Mouse (Mus musculus) T-helper 2 cell (primary cell): Measurements from ENCODE around the gene Dclk3.

Source experiments
- in situ Hi-C: fragments of 300-600 bp; cut with MboI, MseI; formaldehyde crosslinking; loops from one replicate; pipeline ENCODE4 v1.15.1; 2025; ENCODE audit warnings: high pct_unique_total_duplicates

Gene Dclk3

GRCm38 (mm10) chr9:111486645-111487477 is 48.0 kb downstream of the Dclk3 start:
- in situ Hi-C loops: no loop called here

DNA sequence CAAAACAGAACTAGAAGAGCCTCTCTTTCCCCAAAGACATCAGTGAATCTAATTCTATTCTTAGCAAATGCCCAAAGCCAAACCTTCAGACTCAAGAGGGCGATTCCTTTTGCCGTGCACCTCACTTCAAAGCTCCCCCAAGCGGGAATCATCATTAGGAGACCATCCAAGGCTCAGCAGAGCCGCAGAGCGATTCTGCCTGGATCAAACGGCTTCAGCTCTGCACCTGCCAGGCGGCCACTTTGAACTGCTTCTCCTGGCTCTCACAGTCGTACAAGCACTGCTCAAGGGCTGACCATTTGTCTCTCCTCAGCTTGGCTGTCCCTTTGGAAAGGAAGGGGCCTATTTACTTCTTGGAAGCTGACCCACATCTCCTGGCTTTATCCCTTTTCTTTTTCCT is 51.7 kb downstream of the Dclk3 start:
- in situ Hi-C loops: no loop called here

DNA sequence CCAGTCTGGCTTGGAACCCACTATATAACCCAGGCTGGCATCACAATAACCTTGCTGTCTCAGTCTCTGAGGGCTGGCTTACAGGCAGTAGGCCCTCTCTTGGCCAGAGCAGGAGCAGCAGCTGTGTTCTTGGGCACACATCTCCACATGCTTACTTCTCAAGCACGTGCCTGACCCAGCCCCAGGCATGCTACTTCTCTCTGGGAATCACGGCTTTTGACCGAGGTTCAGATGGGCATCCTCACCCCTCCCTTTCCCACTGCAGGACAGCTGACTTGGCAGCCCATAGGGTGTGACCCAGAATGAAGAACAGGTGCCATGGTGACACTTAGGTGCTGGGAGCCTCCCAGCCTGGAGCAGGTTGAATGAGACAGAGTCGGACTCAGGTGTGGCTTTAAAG is 52.4 kb downstream of the Dclk3 start:
- in situ Hi-C loops: no loop called here

GRCm38 (mm10) chr9:111493490-111493889 is 54.6 kb downstream of the Dclk3 start:
- in situ Hi-C loops: no loop called here

DNA sequence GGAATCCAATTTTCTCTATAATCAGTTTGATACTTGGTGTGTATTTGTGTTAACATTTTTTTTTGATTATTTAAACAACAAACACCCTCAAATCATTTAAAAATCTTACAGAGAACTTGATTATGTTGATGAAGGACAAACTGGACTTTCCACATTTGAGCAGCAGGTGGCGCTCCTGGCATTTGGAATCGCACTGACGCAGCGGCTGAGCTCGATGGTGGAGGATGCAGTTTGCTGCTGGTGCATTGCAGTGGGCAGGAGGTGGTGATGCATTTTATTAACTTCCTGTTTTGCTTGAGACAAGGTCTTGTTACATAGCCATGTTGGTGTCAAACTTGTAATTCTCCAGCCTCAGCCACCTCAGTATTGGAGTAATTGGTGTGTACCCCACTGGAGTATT is 56.7 kb downstream of the Dclk3 start:
- in situ Hi-C loops: loop anchor here (5.0 kb wide), 1 partner anchor 422 kb away; no protein-coding TSS in a partner anchor

DNA sequence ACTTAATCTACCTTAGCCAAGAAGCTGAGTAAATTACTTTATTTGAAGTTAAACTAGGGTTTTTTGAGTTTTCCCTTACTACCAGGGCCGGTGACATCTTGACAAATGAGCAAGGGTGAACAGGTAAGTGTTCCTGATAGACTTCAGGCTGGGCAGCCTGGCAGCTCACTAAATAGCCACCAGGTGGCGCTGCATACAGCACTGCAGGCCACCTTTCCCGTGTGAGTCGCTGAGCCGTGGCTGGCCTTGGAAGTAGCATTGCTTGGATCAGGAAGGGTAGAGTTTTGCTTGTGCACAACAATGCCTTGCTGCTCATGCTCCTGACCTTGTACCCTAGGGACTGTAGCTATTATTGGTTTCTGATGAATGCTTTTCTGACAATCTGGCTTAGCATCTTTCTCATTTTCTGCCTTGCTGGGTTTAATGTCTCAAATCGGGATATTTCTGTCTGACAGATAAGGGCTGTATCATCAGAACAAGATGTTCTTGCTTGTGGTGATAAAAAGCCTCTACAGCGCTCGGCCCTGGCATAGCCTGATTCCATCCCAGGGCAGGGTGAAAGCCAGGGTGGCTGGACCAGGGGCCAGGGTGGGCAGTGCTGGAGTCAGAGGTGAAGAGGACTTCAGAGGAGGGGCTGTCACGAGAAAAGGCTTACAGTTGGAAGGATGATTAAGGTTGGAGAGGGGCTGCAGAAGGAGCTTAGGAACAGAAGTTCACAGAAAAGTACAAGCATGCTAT is 58.4 kb downstream of the Dclk3 start:
- in situ Hi-C loops: loop anchor here (5.0 kb wide), 1 partner anchor 420 kb away; no protein-coding TSS in a partner anchor

- in situ Hi-C loops: no loop called here
Measured at GRCm38 (mm10) chr9:111500211-111500610, 61.3 kb downstream of the Dclk3 start.

DNA sequence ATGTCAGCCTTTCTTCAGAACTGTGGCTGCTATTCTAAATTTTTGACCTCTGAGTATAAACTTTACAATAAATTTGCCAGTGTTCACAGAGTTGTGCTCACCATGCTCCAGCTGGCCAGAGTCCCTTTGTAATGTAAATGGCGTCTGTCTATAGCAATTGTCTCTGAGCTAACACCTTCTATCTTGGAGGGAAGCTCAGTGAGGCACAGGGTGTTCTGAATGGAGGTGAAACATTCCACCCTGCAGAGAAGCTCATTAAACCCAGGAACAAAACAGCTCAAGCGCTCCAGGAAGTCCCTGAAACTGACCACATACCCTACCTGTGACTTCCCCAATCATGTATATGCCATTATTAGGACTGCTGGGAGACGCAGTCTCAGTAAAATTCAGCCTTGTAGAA is 67.2 kb downstream of the Dclk3 start:
- in situ Hi-C loops: no loop called here

GRCm38 (mm10) chr9:111514586-111515473 is 75.9 kb downstream of the Dclk3 start:
- in situ Hi-C loops: no loop called here

- in situ Hi-C loops: no loop called here
Measured at GRCm38 (mm10) chr9:111515536-111515935, 76.7 kb downstream of the Dclk3 start.

DNA sequence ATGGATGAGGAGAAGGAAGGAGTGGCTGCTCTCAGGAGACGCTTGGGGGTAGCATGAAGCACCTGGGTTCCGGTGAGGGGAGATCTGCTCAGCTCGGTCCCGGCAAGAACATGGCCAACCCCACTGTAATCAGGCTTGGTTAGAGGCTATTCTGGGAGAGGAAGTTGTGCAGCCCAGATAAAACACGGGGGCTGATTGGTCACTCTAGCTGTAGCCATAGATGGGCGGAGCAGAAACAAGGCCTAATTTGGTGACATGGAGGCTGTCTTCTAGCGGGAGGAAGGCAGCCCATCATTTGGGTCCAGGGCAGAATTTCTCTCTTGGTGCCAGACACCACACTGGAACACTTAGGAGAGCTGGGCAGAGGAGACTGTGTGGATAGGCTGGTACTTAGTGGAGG is 83.3 kb downstream of the Dclk3 start:
- in situ Hi-C loops: no loop called here

GRCm38 (mm10) chr9:111523111-111523510 is 84.2 kb downstream of the Dclk3 start:
- in situ Hi-C loops: no loop called here

- in situ Hi-C loops: no loop called here
Measured at GRCm38 (mm10) chr9:111523871-111524270, 85.0 kb downstream of the Dclk3 start.

- in situ Hi-C loops: no loop called here
Measured at GRCm38 (mm10) chr9:111534744-111535423, 96.0 kb downstream of the Dclk3 start.

GRCm38 (mm10) chr9:111535445-111536064 is 96.7 kb downstream of the Dclk3 start:
- in situ Hi-C loops: no loop called here
